Mouse (Mus musculus) layer of hippocampus, adult 8-10 months (tissue): Measurements from ENCODE around the gene Cdc16. TPM values are rescaled to one million over a fixed set of nuclear protein-coding genes. Genes with fewer than 3 reads are reported as not detected.
"Not testable (repeated sequence)": the region's sequence is repeated elsewhere in the genome, so short reads cannot be mapped to it uniquely, and the experiment has no call there.

Experiments used
- DNase-seq, 2 experiments: peaks; one replicate each; pipeline ENCODE4 v3.0.0; 2022; ENCODE audit warnings: low spot score in 2 of 2
- total RNA-seq, 4 experiments: library from RNA; stranded (reverse); gene quantifications; 2 replicates each; pipeline ENCODE4 v1.2.4; 2022

The Cdc16 gene
- total RNA-seq, result 10 to 100 TPM; 46.6 to 56.9 (median 55.6) TPM

GRCm38 (mm10) chr8:13756982-13757804, at the start of gene Cdc16:
Gene Cdc16 (plus strand): TSS chr8:13757676.
- peak; percentile 63 to 86 for DNase-seq

- DNase-seq, result no peak
These were observed 49.0 kb upstream of the Cdc16 start for GRCm38 (mm10) chr8:13708514-13708913.

- no peak for DNase-seq
These were observed 38.5 kb upstream of the Cdc16 start for GRCm38 (mm10) chr8:13718980-13719379.

- DNase-seq, result no peak
These were observed 31.8 kb upstream of the Cdc16 start for GRCm38 (mm10) chr8:13725722-13726121.

GRCm38 (mm10) chr8:13727469-13728094, 29.9 kb upstream of the Cdc16 start:
- DNase-seq, result no peak

GRCm38 (mm10) chr8:13740323-13740770, 17.1 kb upstream of the Cdc16 start:
- peak in 1 of 2 experiments; percentile 6 for DNase-seq

GRCm38 (mm10) chr8:13740817-13741613, 16.5 kb upstream of the Cdc16 start:
- DNase-seq, result no peak

GRCm38 (mm10) chr8:13746212-13746611, 11.3 kb upstream of the Cdc16 start:
- DNase-seq, result not testable (repeated sequence)

- no peak for DNase-seq
These were observed 9.8 kb upstream of the Cdc16 start for GRCm38 (mm10) chr8:13747626-13748025.

GRCm38 (mm10) chr8:13753680-13754079, 3.8 kb upstream of the Cdc16 start:
- peak; percentile 29 to 71 for DNase-seq

GRCm38 (mm10) chr8:13756480-13756879, 996 bp upstream of the Cdc16 start:
- no peak for DNase-seq

- DNase-seq, result peak; percentile 7 to 11
These were observed 590 bp downstream of the Cdc16 start for GRCm38 (mm10) chr8:13757805-13758727.

- DNase-seq, result no peak
These were observed 11.7 kb downstream of the Cdc16 start for GRCm38 (mm10) chr8:13769206-13769605.

GRCm38 (mm10) chr8:13780536-13780935, 23.1 kb downstream of the Cdc16 start:
- DNase-seq, result no peak

GRCm38 (mm10) chr8:13785250-13785763, 27.8 kb downstream of the Cdc16 start, which contains the start of gene Upf3a:
Gene Upf3a (plus strand): TSS chr8:13785615.
- peak; percentile 84 to 86 for DNase-seq

- DNase-seq, result peak; percentile 88 to 94
These were observed 28.4 kb downstream of the Cdc16 start for GRCm38 (mm10) chr8:13785764-13786299.

GRCm38 (mm10) chr8:13789606-13790005, 32.1 kb downstream of the Cdc16 start:
- no peak for DNase-seq

- DNase-seq, result no peak
These were observed 35.7 kb downstream of the Cdc16 start for GRCm38 (mm10) chr8:13793097-13793745.

- no peak for DNase-seq
These were observed 36.2 kb downstream of the Cdc16 start for GRCm38 (mm10) chr8:13793746-13794101.

GRCm38 (mm10) chr8:13797676-13798075, 40.2 kb downstream of the Cdc16 start:
- no peak for DNase-seq
